ENCODE assay signal across 8 mouse cellular contexts in genomic region chr5:123891669-123892068, GRCm38 (mm10). TPM values are rescaled to one million over a fixed set of nuclear protein-coding genes. Genes with fewer than 3 reads are reported as not detected.
DNase-seq lines count a peak whose midpoint lies in the region; ATAC-seq and TF ChIP-seq lines count a peak whose summit lies in the region.

No protein-coding gene starts in this region.

- no peak overlapping the region for H3K27ac ChIP-seq in gastrocnemius, adult 2 months
- H3K27ac ChIP-seq in midbrain, embryonic 16.5 days (ENCODE audit: low read length): no peak overlapping the region
- no peak overlapping the region for H3K27ac ChIP-seq in midbrain, embryonic 10.5 days (replicated peaks)
- H3K27ac ChIP-seq in testis, adult 2 months (ENCODE audit: control insufficient read depth, insufficient read depth, low read depth, low read length): no peak overlapping the region

- H3K4me1 ChIP-seq in midbrain, embryonic 16.5 days (ENCODE audit: control insufficient read depth, insufficient read depth, low read length): no peaks in the 10 kb centered on the region
- H3K4me1 ChIP-seq in midbrain, embryonic 10.5 days: peaks cover 3% of the 10 kb centered on the region; the same call in 1 of the 2 replicates
- peaks cover 4% of the 10 kb centered on the region for H3K4me1 ChIP-seq in testis, adult 2 months (ENCODE audit: control insufficient read depth, insufficient read depth, low read length)

- no peak for ATAC-seq in midbrain, embryonic 16.5 days

- peak; percentile 44 for DNase-seq in gastrocnemius, postnatal 10 days
- DNase-seq in gastrocnemius, adult 2 months: no peak
- DNase-seq in midbrain, embryonic 10.5 days (ENCODE audit: low spot score): no peak
- DNase-seq in brain, embryonic 14.5 days (ENCODE audit: low read depth): peak; percentile 43
- peak; percentile 52 to 64 for DNase-seq in layer of hippocampus, postnatal 10 days (ENCODE audit: low spot score in 2 of 2)
- DNase-seq in left cerebral cortex, adult 11 months (ENCODE audit: low spot score): no peak

- intact Hi-C loops in gastrocnemius, adult 2 months (cut with DNase I): no loop called here

- H3K36me3 ChIP-seq in midbrain, embryonic 16.5 days (ENCODE audit: control insufficient read depth, insufficient read depth, low read length): no peaks in the 10 kb centered on the region
- no peaks in the 10 kb centered on the region for H3K36me3 ChIP-seq in midbrain, embryonic 10.5 days
- no peaks in the 10 kb centered on the region for H3K36me3 ChIP-seq in testis, adult 2 months (ENCODE audit: control insufficient read depth, insufficient read depth, low read length)

- no peak overlapping the region for H3K9ac ChIP-seq in midbrain, embryonic 16.5 days (ENCODE audit: low read depth, low read length)

- H3K9me3 ChIP-seq in midbrain, embryonic 16.5 days (replicated peaks; ENCODE audit: control insufficient read depth, low read length, poor library complexity, severe bottlenecking): no peaks in the 10 kb centered on the region
- no peaks in the 10 kb centered on the region for H3K9me3 ChIP-seq in midbrain, embryonic 10.5 days (replicated peaks)

- TF ChIP-seq POLR2A in brain, embryonic 14.5 days (IDR thresholded peaks at IDR 0.05; ENCODE audit: borderline replicate concordance, extremely low read depth, insufficient read depth, insufficient read length, poor library complexity, severe bottlenecking): no peak
- TF ChIP-seq POLR2A in testis, adult 2 months (IDR thresholded peaks at IDR 0.05; ENCODE audit: control insufficient read depth, low read depth, low read length): peak; percentile 88; the same call in 1 of the 2 replicates

- H3K27me3 ChIP-seq in midbrain, embryonic 16.5 days (ENCODE audit: control insufficient read depth, insufficient read depth, low read depth, low read length): no peaks in the 10 kb centered on the region
- no peaks in the 10 kb centered on the region for H3K27me3 ChIP-seq in midbrain, embryonic 10.5 days (ENCODE audit: low read depth, poor library complexity, severe bottlenecking)
- H3K27me3 ChIP-seq in testis, adult 2 months (ENCODE audit: control insufficient read depth, insufficient read depth, low read length): no peaks in the 10 kb centered on the region

- 55% methylated on average over 6 of the region's 6 CpGs for WGBS in midbrain, embryonic 16.5 days
- WGBS in midbrain, embryonic 10.5 days: 51% methylated on average over 6 of the region's 6 CpGs

- H3K4me2 ChIP-seq in midbrain, embryonic 16.5 days (ENCODE audit: low read length): peak overlapping the region; percentile 17; the same call in 1 of the 2 replicates

- no peak overlapping the region for H3K4me3 ChIP-seq in gastrocnemius, adult 2 months
- H3K4me3 ChIP-seq in midbrain, embryonic 16.5 days (ENCODE audit: low read depth, low read length): no peak overlapping the region
- H3K4me3 ChIP-seq in midbrain, embryonic 10.5 days: no peak overlapping the region
- H3K4me3 ChIP-seq in testis, adult 2 months (ENCODE audit: control insufficient read depth, low read depth, low read length): peak overlapping the region; percentile 32

- TF ChIP-seq CTCF in gastrocnemius, adult 2 months (IDR thresholded peaks at IDR 0.05): no peak
- no peak for TF ChIP-seq CTCF in brain, embryonic 14.5 days (IDR thresholded peaks at IDR 0.05; ENCODE audit: borderline replicate concordance, extremely low read depth, insufficient read depth, insufficient read length)
- no peak for TF ChIP-seq CTCF in testis, adult 2 months (IDR thresholded peaks at IDR 0.05; ENCODE audit: control insufficient read depth, insufficient read depth, insufficient replicate concordance, low read depth, low read length)

RNA-seq across cellular contexts. Expression of gene Hcar1, which starts 11.8 kb away (rescaled TPM):
- under 1 TPM; 0.54 to 0.84 TPM for total RNA-seq in gastrocnemius, postnatal 10 days (2021)
- under 1 TPM; 0.08 to 0.17 TPM for total RNA-seq in gastrocnemius, adult 2 months (2021)
- polyA plus RNA-seq in midbrain, embryonic 16.5 days (2015; fragmentation: Nextera tagmentation; extraction: Ambion mirVana): 0.55 and 0.62 TPM in 2 replicates
- not detected in 2 replicates for polyA plus RNA-seq in midbrain, embryonic 10.5 days (2016; fragmentation: Nextera tagmentation; extraction: Ambion mirVana)
- polyA plus RNA-seq in brain, embryonic 14.5 days (2012; rRNA removed): 0.23 and 0.48 TPM in 2 replicates
- total RNA-seq in layer of hippocampus, postnatal 10 days (2021): under 1 TPM; 0.66 to 0.85 TPM
- polyA plus RNA-seq in testis, adult 2 months (2012; rRNA removed): 0.05 and 0.17 TPM in 2 replicates

RNA-seq across cellular contexts. Expression of gene Denr, which starts 15.3 kb away (rescaled TPM):
- total RNA-seq in gastrocnemius, postnatal 10 days (2021): 10 to 100 TPM; 60.9 to 61.0 TPM
- 10 to 100 TPM; 40.1 to 49.3 TPM for total RNA-seq in gastrocnemius, adult 2 months (2021)
- 122 and 130 TPM in 2 replicates for polyA plus RNA-seq in midbrain, embryonic 16.5 days (2015; fragmentation: Nextera tagmentation; extraction: Ambion mirVana)
- polyA plus RNA-seq in midbrain, embryonic 10.5 days (2016; fragmentation: Nextera tagmentation; extraction: Ambion mirVana): 159 and 186 TPM in 2 replicates
- 27.8 and 37.4 TPM in 2 replicates for polyA plus RNA-seq in brain, embryonic 14.5 days (2012; rRNA removed)
- total RNA-seq in layer of hippocampus, postnatal 10 days (2021): 10 to 100 TPM; 70.7 to 76.0 TPM
- 40.6 and 55.0 TPM in 2 replicates for polyA plus RNA-seq in testis, adult 2 months (2012; rRNA removed)

RNA-seq across cellular contexts. Expression of gene Hcar2, which starts 26.4 kb away (rescaled TPM):
- total RNA-seq in gastrocnemius, postnatal 10 days (2021): under 1 TPM; 0.28 to 0.32 TPM
- total RNA-seq in gastrocnemius, adult 2 months (2021): not detected
- not detected in 2 replicates for polyA plus RNA-seq in midbrain, embryonic 16.5 days (2015; fragmentation: Nextera tagmentation; extraction: Ambion mirVana)
- not detected in 2 replicates for polyA plus RNA-seq in midbrain, embryonic 10.5 days (2016; fragmentation: Nextera tagmentation; extraction: Ambion mirVana)
- polyA plus RNA-seq in brain, embryonic 14.5 days (2012; rRNA removed): 0.07 and 0.30 TPM in 2 replicates
- not detected for total RNA-seq in layer of hippocampus, postnatal 10 days (2021)
- 0.05 and 0.11 TPM in 2 replicates for polyA plus RNA-seq in testis, adult 2 months (2012; rRNA removed)

RNA-seq across cellular contexts. Expression of gene Gm43518, which starts 35.5 kb away (rescaled TPM):
- under 1 TPM; 0.52 to 0.77 TPM for total RNA-seq in gastrocnemius, postnatal 10 days (2021)
- 1 to 10 TPM in 1 of 2 experiments, under 1 TPM in 1; 0.89 to 1.1 TPM for total RNA-seq in gastrocnemius, adult 2 months (2021)
- polyA plus RNA-seq in midbrain, embryonic 16.5 days (2015; fragmentation: Nextera tagmentation; extraction: Ambion mirVana): 2.6 and 3.6 TPM in 2 replicates
- 1.9 and 3.4 TPM in 2 replicates for polyA plus RNA-seq in midbrain, embryonic 10.5 days (2016; fragmentation: Nextera tagmentation; extraction: Ambion mirVana)
- polyA plus RNA-seq in brain, embryonic 14.5 days (2012; rRNA removed): 1.4 and 2.3 TPM in 2 replicates
- 1 to 10 TPM; 1.3 to 1.6 TPM for total RNA-seq in layer of hippocampus, postnatal 10 days (2021)
- polyA plus RNA-seq in testis, adult 2 months (2012; rRNA removed): 10.8 and 12.3 TPM in 2 replicates

RNA-seq across cellular contexts. Expression of gene Ccdc62, which starts 38.8 kb away (rescaled TPM):
- 1 to 10 TPM; 2.3 to 3.6 TPM for total RNA-seq in gastrocnemius, postnatal 10 days (2021)
- under 1 TPM; 0.66 to 0.73 TPM for total RNA-seq in gastrocnemius, adult 2 months (2021)
- polyA plus RNA-seq in midbrain, embryonic 16.5 days (2015; fragmentation: Nextera tagmentation; extraction: Ambion mirVana): 4.2 and 4.9 TPM in 2 replicates
- polyA plus RNA-seq in midbrain, embryonic 10.5 days (2016; fragmentation: Nextera tagmentation; extraction: Ambion mirVana): 4.7 and 5.7 TPM in 2 replicates
- 6.8 and 7.1 TPM in 2 replicates for polyA plus RNA-seq in brain, embryonic 14.5 days (2012; rRNA removed)
- 1 to 10 TPM; 2.9 to 3.3 TPM for total RNA-seq in layer of hippocampus, postnatal 10 days (2021)
- 70.8 and 79.8 TPM in 2 replicates for polyA plus RNA-seq in testis, adult 2 months (2012; rRNA removed)

Comparison
In these comparisons a context has a peak if more than half of its experiments do, and no peak if none do; other contexts are left out.
1. DNase-seq: peak in gastrocnemius, postnatal 10 days (single experiment), brain, embryonic 14.5 days (single experiment) and layer of hippocampus, postnatal 10 days (2 of 2); none in gastrocnemius, adult 2 months (single experiment), midbrain, embryonic 10.5 days (single experiment) and left cerebral cortex, adult 11 months (single experiment).